Mouse (Mus musculus): ENCODE data around the gene Cnbp. TPM values are rescaled to one million over a fixed set of nuclear protein-coding genes. Genes with fewer than 3 reads are reported as not detected.

The Cnbp gene
- polyA plus RNA-seq (2012; rRNA removed) = 123 and 129 TPM in 2 replicates

DNA sequence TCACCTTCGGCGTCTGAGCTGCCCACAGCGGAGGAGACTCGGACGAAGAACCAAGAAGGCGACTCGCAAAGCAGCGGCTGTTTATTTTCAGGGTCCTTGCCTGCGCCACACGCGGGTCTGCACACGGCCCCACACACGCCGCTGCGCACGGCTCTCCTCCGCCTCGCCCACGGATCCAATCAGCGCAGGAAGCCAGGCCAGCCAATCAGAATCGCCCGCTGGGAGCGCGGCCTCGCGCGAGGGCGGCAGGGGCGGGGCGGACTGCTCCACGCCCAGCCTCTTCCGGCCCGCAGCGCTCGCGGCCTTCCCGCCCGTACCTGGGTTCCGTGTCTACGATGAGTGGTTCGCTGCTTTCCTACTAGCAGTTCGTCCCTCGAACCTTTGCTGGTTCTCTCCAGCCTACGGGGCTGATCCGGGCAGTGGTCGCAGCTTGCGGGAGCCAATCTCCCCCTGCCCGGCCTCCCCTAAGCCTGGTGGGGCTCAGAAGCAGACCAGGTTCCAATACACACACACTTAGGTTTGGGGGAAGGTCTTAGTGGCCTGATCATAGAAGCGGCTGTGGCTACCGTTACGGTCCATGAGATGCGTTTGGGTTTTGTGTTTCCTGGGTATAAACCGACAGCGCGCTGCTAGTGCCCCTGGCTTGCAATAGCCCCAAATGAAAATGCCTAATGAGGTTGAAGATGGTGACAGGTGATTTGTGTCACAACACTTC is at the start of gene Cnbp:
Cnbp (minus strand) TSS at position 207 of the 715 bp plus-strand sequence.
- Histone ChIP-seq H3K36me3 (ENCODE audit: control insufficient read depth, insufficient read depth, low read length) (peaks cover 6% of the 10 kb centered on the region), H3K27me3 (ENCODE audit: control insufficient read depth, insufficient read depth, low read length) (no peaks in the 10 kb centered on the region), H3K27ac (ENCODE audit: insufficient read depth, low read length) (peak within 1 kb of the TSS; percentile 98), H3K4me3 (ENCODE audit: extremely low read depth, insufficient read depth, insufficient read length) (peak within 1 kb of the TSS; percentile 96), H3K4me1 (ENCODE audit: control insufficient read depth, insufficient read depth, insufficient read length) (peaks cover 3% of the 10 kb centered on the region)
- WGBS = under 1% methylated on average over 55 of the region's 55 CpGs
- TF ChIP-seq CTCF (IDR thresholded peaks at IDR 0.05; ENCODE audit: extremely low read depth, insufficient read depth, insufficient read length, insufficient replicate concordance) (no peak), POLR2A (IDR thresholded peaks at IDR 0.05; ENCODE audit: low read depth, low read length) (peak; percentile 76)
- peak; percentile 94 to 96 for DNase-seq (ENCODE audit: low read depth in 1 of 2, low spot score in 2 of 2)

GRCm38 (mm10) chr6:87898028-87898427 is 47.1 kb upstream of the Cnbp start:
- DNase-seq (ENCODE audit: low read depth in 1 of 2, low spot score in 2 of 2) = no peak
- 94% methylated on average over 10 of the region's 10 CpGs for WGBS
- TF ChIP-seq CTCF (IDR thresholded peaks at IDR 0.05; ENCODE audit: extremely low read depth, insufficient read depth, insufficient read length, insufficient replicate concordance) (no peak), POLR2A (IDR thresholded peaks at IDR 0.05; ENCODE audit: low read depth, low read length) (no peak)
- Histone ChIP-seq H3K27ac (ENCODE audit: insufficient read depth, low read length) (no peak overlapping the region), H3K4me3 (ENCODE audit: extremely low read depth, insufficient read depth, insufficient read length) (no peak overlapping the region), H3K36me3 (ENCODE audit: control insufficient read depth, insufficient read depth, low read length) (peaks cover 50% of the 10 kb centered on the region), H3K4me1 (ENCODE audit: control insufficient read depth, insufficient read depth, insufficient read length) (no peaks in the 10 kb centered on the region), H3K27me3 (ENCODE audit: control insufficient read depth, insufficient read depth, low read length) (no peaks in the 10 kb centered on the region)

- WGBS = 96% methylated on average over 7 of the region's 7 CpGs
- Histone ChIP-seq H3K36me3 (ENCODE audit: control insufficient read depth, insufficient read depth, low read length) (peaks cover 61% of the 10 kb centered on the region), H3K4me3 (ENCODE audit: extremely low read depth, insufficient read depth, insufficient read length) (no peak overlapping the region), H3K27me3 (ENCODE audit: control insufficient read depth, insufficient read depth, low read length) (no peaks in the 10 kb centered on the region), H3K4me1 (ENCODE audit: control insufficient read depth, insufficient read depth, insufficient read length) (no peaks in the 10 kb centered on the region), H3K27ac (ENCODE audit: insufficient read depth, low read length) (no peak overlapping the region)
- TF ChIP-seq CTCF (IDR thresholded peaks at IDR 0.05; ENCODE audit: extremely low read depth, insufficient read depth, insufficient read length, insufficient replicate concordance) (no peak), POLR2A (IDR thresholded peaks at IDR 0.05; ENCODE audit: low read depth, low read length) (no peak)
- DNase-seq (ENCODE audit: low read depth in 1 of 2, low spot score in 2 of 2) = no peak
Measured at GRCm38 (mm10) chr6:87893931-87894330, 43.0 kb upstream of the Cnbp start.

DNA sequence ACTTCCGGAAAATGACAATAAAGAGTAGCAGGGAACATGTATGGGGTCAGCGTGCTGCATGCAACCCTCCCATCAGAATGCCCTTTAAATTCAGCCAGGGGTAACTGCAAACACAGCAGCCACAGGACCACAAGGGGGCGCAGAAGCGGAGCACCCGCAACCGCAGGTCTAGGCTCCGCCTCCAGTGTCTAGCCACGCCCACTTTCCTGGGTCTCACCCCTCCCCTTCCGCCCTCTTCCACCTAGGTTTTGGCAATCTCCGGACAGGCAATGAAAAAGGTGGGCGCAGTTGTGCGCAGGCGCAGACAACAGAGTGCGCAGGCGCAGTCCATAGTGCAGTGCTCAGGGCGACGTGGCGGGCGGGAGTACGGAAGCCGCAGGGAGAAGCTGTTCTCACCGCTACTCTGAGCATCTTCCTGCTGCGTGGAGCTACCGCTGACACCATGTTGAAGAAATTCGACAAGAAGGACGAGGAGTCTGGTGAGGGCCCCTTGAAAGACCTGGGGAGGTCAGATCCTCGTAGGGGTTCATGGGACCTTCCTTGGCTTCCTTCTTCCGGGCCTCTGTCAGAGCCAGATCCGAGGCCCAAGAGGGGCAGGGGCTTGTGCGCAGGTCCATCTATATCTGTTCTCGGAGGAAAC is 36.8 kb upstream of the Cnbp start, which contains the start of gene Copg1:
Copg1 (plus strand) TSS at position 221 of the 640 bp plus-strand sequence.
- H3K27ac ChIP-seq (ENCODE audit: insufficient read depth, low read length) = peak within 1 kb of the TSS; percentile 76
- peak within 1 kb of the TSS; percentile 76 for H3K4me3 ChIP-seq (ENCODE audit: extremely low read depth, insufficient read depth, insufficient read length)
- peak; percentile 90 for TF ChIP-seq CTCF (IDR thresholded peaks at IDR 0.05; ENCODE audit: extremely low read depth, insufficient read depth, insufficient read length, insufficient replicate concordance)
- TF ChIP-seq POLR2A (IDR thresholded peaks at IDR 0.05; ENCODE audit: low read depth, low read length) = peak; percentile 73
- peaks cover 3% of the 10 kb centered on the region; the same call in 1 of the 2 replicates for H3K4me1 ChIP-seq (ENCODE audit: control insufficient read depth, insufficient read depth, insufficient read length)
- DNase-seq (ENCODE audit: low read depth in 1 of 2, low spot score in 2 of 2) = peak; percentile 98 to 100
- peaks cover 28% of the 10 kb centered on the region for H3K36me3 ChIP-seq (ENCODE audit: control insufficient read depth, insufficient read depth, low read length)
- H3K27me3 ChIP-seq (ENCODE audit: control insufficient read depth, insufficient read depth, low read length) = no peaks in the 10 kb centered on the region
- under 1% methylated on average over 31 of the region's 31 CpGs for WGBS

DNA sequence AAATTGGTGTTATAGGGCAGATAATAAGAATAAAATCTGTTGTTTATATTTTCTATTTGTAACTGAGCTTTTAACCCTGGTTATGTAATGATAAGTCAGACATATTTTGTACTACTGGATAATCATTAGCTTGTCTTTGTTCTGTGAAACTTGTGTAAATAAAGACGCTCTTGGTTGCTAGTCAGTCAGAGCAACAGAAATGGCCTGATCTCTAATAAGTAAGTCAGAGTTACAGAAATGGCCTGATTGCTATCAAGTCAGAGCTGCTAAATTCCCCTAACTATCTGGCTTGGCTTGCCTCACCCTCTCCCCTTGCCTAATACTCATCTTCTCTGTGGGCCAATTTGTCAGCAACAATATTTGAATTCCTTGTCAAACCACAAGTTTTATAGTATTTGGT is 35.8 kb upstream of the Cnbp start:
- Histone ChIP-seq H3K27me3 (ENCODE audit: control insufficient read depth, insufficient read depth, low read length) (no peaks in the 10 kb centered on the region), H3K4me1 (ENCODE audit: control insufficient read depth, insufficient read depth, insufficient read length) (peaks cover 3% of the 10 kb centered on the region; the same call in 1 of the 2 replicates), H3K36me3 (ENCODE audit: control insufficient read depth, insufficient read depth, low read length) (peaks cover 18% of the 10 kb centered on the region), H3K4me3 (ENCODE audit: extremely low read depth, insufficient read depth, insufficient read length) (no peak overlapping the region), H3K27ac (ENCODE audit: insufficient read depth, low read length) (no peak overlapping the region)
- DNase-seq (ENCODE audit: low read depth in 1 of 2, low spot score in 2 of 2) = no peak
- TF ChIP-seq POLR2A (IDR thresholded peaks at IDR 0.05; ENCODE audit: low read depth, low read length) = no peak
- TF ChIP-seq CTCF (IDR thresholded peaks at IDR 0.05; ENCODE audit: extremely low read depth, insufficient read depth, insufficient read length, insufficient replicate concordance) = no peak
- WGBS = 88% methylated on average over 1 of the region's 1 CpGs

GRCm38 (mm10) chr6:87882816-87883215 is 31.9 kb upstream of the Cnbp start:
- no peak for DNase-seq (ENCODE audit: low read depth in 1 of 2, low spot score in 2 of 2)
- Histone ChIP-seq H3K27me3 (ENCODE audit: control insufficient read depth, insufficient read depth, low read length) (no peaks in the 10 kb centered on the region), H3K4me3 (ENCODE audit: extremely low read depth, insufficient read depth, insufficient read length) (no peak overlapping the region), H3K4me1 (ENCODE audit: control insufficient read depth, insufficient read depth, insufficient read length) (no peaks in the 10 kb centered on the region), H3K27ac (ENCODE audit: insufficient read depth, low read length) (no peak overlapping the region), H3K36me3 (ENCODE audit: control insufficient read depth, insufficient read depth, low read length) (no peaks in the 10 kb centered on the region)
- TF ChIP-seq CTCF (IDR thresholded peaks at IDR 0.05; ENCODE audit: extremely low read depth, insufficient read depth, insufficient read length, insufficient replicate concordance) (no peak), POLR2A (IDR thresholded peaks at IDR 0.05; ENCODE audit: low read depth, low read length) (no peak)
- WGBS = 39% methylated on average over 4 of the region's 4 CpGs

Data from spleen, adult 2 months (tissue).